Mouse (Mus musculus) erythroblast, embryonic 14.5 days (primary cell): Measurements from ENCODE around the gene Dhrs7c.

Source experiments
- GATA1 ChIP-seq: IDR thresholded peaks from 2 replicates; pipeline ENCODE4 v1.6.1; 2012; ENCODE audit warnings: low read length, inconsistent platforms, mixed read lengths
- TAL1 ChIP-seq: IDR thresholded peaks from 3 replicates; pipeline ENCODE4 v1.6.1; 2012; ENCODE audit warnings: low read length, inconsistent platforms, mixed read lengths

DNA sequence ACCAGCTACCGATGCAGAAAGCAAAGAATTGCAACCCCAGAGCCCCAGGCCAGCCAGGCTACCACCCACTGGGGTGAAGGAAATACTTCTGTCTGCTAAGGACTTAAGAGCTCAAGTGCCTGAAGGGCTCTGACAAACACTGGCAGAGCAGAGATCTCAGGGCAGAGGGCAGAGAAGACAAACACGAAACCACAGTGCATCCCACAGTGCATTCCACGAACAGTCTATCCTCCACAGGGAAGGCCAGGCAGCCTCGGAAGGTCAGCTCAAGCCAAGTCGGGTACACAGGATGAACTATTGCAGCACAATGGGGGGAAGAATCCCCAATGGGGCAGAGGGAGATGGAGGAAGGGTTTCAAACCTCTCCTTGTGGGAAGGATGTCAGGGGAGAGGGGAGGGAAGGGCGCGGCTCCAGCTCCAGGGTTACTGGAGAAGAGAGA is 63.4 kb downstream of the Dhrs7c start:
- TF ChIP-seq GATA1, result no peak
- no peak for TF ChIP-seq TAL1
